Mouse (Mus musculus) activated CD4-positive, CD25-positive, alpha-beta regulatory T cell, adult 4 months (primary cell): ENCODE measurements around the gene Gm20605. TPM values are rescaled to one million over a fixed set of nuclear protein-coding genes. Genes with fewer than 3 reads are reported as not detected.

Experiments used
- ATAC-seq: one replicate; pipeline ENCODE4 v1.8.0; 2017
- polyA plus RNA-seq, 2 experiments: library from polyadenylated mRNA; unstranded; fragments of 100-300 nt; shearing (Covaris generic); gene quantifications; one replicate each; pipeline ENCODE4 v1.2.1; 2017

Gene Gm20605
- 10 to 100 TPM in 1 of 2 experiments, 1 to 10 TPM in 1; 8.1 to 10.2 TPM for polyA plus RNA-seq

- peak; percentile 77 for ATAC-seq
Measured at GRCm38 (mm10) chr5:137628498-137629305, at the start of gene Gm20605, which contains the start of the genes Fbxo24 and Lrch4. Gene Gm20605, plus strand, starts transcription at chr5:137629175. Gene Fbxo24, minus strand, starts transcription at chr5:137629002. Gene Lrch4, plus strand, starts transcription at chr5:137629121.

GRCm38 (mm10) chr5:137580246-137580645 lies 48.7 kb upstream of the Gm20605 start:
- ATAC-seq: no peak

- ATAC-seq: no peak
Measured at GRCm38 (mm10) chr5:137582702-137583101, 46.3 kb upstream of the Gm20605 start.

GRCm38 (mm10) chr5:137583670-137584169 lies 45.3 kb upstream of the Gm20605 start:
- ATAC-seq: no peak

- ATAC-seq: no peak
Measured at GRCm38 (mm10) chr5:137584976-137585375, 44.0 kb upstream of the Gm20605 start.

- no peak for ATAC-seq
Measured at GRCm38 (mm10) chr5:137590507-137590906, 38.5 kb upstream of the Gm20605 start.

- ATAC-seq: no peak
Measured at GRCm38 (mm10) chr5:137595921-137596320, 33.1 kb upstream of the Gm20605 start.

GRCm38 (mm10) chr5:137596601-137597261 lies 32.2 kb upstream of the Gm20605 start:
- ATAC-seq: peak; percentile 14

GRCm38 (mm10) chr5:137597625-137598024 lies 31.4 kb upstream of the Gm20605 start:
- ATAC-seq: no peak

- ATAC-seq: no peak
Measured at GRCm38 (mm10) chr5:137598100-137598826, 30.7 kb upstream of the Gm20605 start.

GRCm38 (mm10) chr5:137599600-137599999 lies 29.4 kb upstream of the Gm20605 start:
- no peak for ATAC-seq

GRCm38 (mm10) chr5:137600281-137600618 lies 28.7 kb upstream of the Gm20605 start:
- peak; percentile 4 for ATAC-seq

- peak; percentile 92 for ATAC-seq
Measured at GRCm38 (mm10) chr5:137600619-137601364, 28.2 kb upstream of the Gm20605 start, which contains the start of gene Mospd3. Gene Mospd3, minus strand, starts transcription at chr5:137601058.

GRCm38 (mm10) chr5:137601365-137601729 lies 27.6 kb upstream of the Gm20605 start:
- ATAC-seq: no peak

- ATAC-seq: no peak
Measured at GRCm38 (mm10) chr5:137607860-137608653, 20.9 kb upstream of the Gm20605 start.

GRCm38 (mm10) chr5:137608654-137609190 lies 20.3 kb upstream of the Gm20605 start:
- ATAC-seq: no peak

- ATAC-seq: no peak
Measured at GRCm38 (mm10) chr5:137609292-137609691, 19.7 kb upstream of the Gm20605 start.

- ATAC-seq: no peak
Measured at GRCm38 (mm10) chr5:137610056-137610455, 18.9 kb upstream of the Gm20605 start.

GRCm38 (mm10) chr5:137610548-137611244 lies 18.3 kb upstream of the Gm20605 start:
- ATAC-seq: no peak

- ATAC-seq: no peak
Measured at GRCm38 (mm10) chr5:137611245-137611602, 17.8 kb upstream of the Gm20605 start.
